In genomic region chr6:97130979-97131378, GRCm38 (mm10) we compare ENCODE assay signal across 16 mouse cellular contexts. TPM values are rescaled to one million over a fixed set of nuclear protein-coding genes. Genes with fewer than 3 reads are reported as not detected.
DNase-seq lines count a peak whose midpoint lies in the region; ATAC-seq and TF ChIP-seq lines count a peak whose summit lies in the region.
"Had no signal": no experiment of that assay in that cellular context is flagged by ENCODE, and none has a peak within 500 bp of the region (broad histone marks: within the 10 kb centered on the region; RNA-seq: fewer than 3 reads in every experiment).

No protein-coding gene starts in this region.

- no peak overlapping the region for H3K9ac ChIP-seq in kidney, postnatal 0 days (ENCODE audit: low read depth, low read length)
- H3K9ac ChIP-seq: embryonic facial prominence, embryonic 13.5 days; heart, embryonic 15.5 days had no signal

- H3K9me3 ChIP-seq in kidney, postnatal 0 days (replicated peaks; ENCODE audit: low read length): no peaks in the 10 kb centered on the region
- H3K9me3 ChIP-seq: embryonic facial prominence, embryonic 13.5 days; heart, embryonic 15.5 days had no signal

- no peak for TF ChIP-seq POLR2A in testis, adult 2 months (IDR thresholded peaks at IDR 0.05; ENCODE audit: control insufficient read depth, low read depth, low read length)

- no peaks in the 10 kb centered on the region for H3K4me1 ChIP-seq in kidney, postnatal 0 days (replicated peaks; ENCODE audit: insufficient read depth, low read length)
- no peaks in the 10 kb centered on the region for H3K4me1 ChIP-seq in testis, adult 2 months (ENCODE audit: control insufficient read depth, insufficient read depth, low read length)
- H3K4me1 ChIP-seq: embryonic facial prominence, embryonic 13.5 days; heart, embryonic 15.5 days had no signal

- H3K4me2 ChIP-seq in kidney, postnatal 0 days (ENCODE audit: low read length): no peak overlapping the region
- H3K4me2 ChIP-seq: embryonic facial prominence, embryonic 13.5 days; heart, embryonic 15.5 days had no signal

- no peak for DNase-seq in kidney, postnatal 0 days (ENCODE audit: low spot score)
- no peak for DNase-seq in kidney, adult 8-10 months
- DNase-seq in testis, postnatal 14 days (ENCODE audit: low spot score): no peak
- DNase-seq in ZHBTc4 (ENCODE audit: low read depth, low spot score): peak; percentile 72
- DNase-seq in splenic B cell, adult 2 months (ENCODE audit: low read depth, low spot score): peak; percentile 6
- DNase-seq in cerebellum, adult 9-10 months: no peak
- DNase-seq in adrenal gland, postnatal 10 days: no peak
- DNase-seq: adrenal gland, postnatal 36 days; cerebellum, adult 8-10 months; gastrocnemius, postnatal 10 days; lung, postnatal 14 days had no signal

- H3K4me3 ChIP-seq in kidney, postnatal 0 days (replicated peaks; ENCODE audit: low read depth, low read length): no peak overlapping the region
- no peak overlapping the region for H3K4me3 ChIP-seq in testis, adult 2 months (ENCODE audit: control insufficient read depth, low read depth, low read length)
- H3K4me3 ChIP-seq: embryonic facial prominence, embryonic 13.5 days; heart, embryonic 15.5 days had no signal

- no peak for ATAC-seq in kidney, postnatal 0 days (replicated peaks; ENCODE audit: low FRiP score, low read depth)
- ATAC-seq: forebrain, embryonic 14.5 days; inflammation-experienced regulatory T-cells, adult 6 months had no signal

- peaks cover 3% of the 10 kb centered on the region; the same call in 1 of the 2 replicates for H3K36me3 ChIP-seq in kidney, postnatal 0 days (ENCODE audit: insufficient read depth, low read length)
- H3K36me3 ChIP-seq in testis, adult 2 months (ENCODE audit: control insufficient read depth, insufficient read depth, low read length): no peaks in the 10 kb centered on the region
- no peaks in the 10 kb centered on the region for H3K36me3 ChIP-seq in splenic B cell, adult 2 months (ENCODE audit: control insufficient read depth, insufficient read depth, low read length, poor library complexity, severe bottlenecking)

- no peaks in the 10 kb centered on the region for H3K27me3 ChIP-seq in kidney, postnatal 0 days (ENCODE audit: insufficient read depth, low read length)
- no peaks in the 10 kb centered on the region for H3K27me3 ChIP-seq in testis, adult 2 months (ENCODE audit: control insufficient read depth, insufficient read depth, low read length)
- H3K27me3 ChIP-seq in splenic B cell, adult 2 months (ENCODE audit: control insufficient read depth, insufficient read depth, low read length, poor library complexity, severe bottlenecking): no peaks in the 10 kb centered on the region
- H3K27me3 ChIP-seq: embryonic facial prominence, embryonic 13.5 days; heart, embryonic 15.5 days had no signal

- no peak overlapping the region for H3K27ac ChIP-seq in kidney, postnatal 0 days
- H3K27ac ChIP-seq in testis, adult 2 months (ENCODE audit: control insufficient read depth, insufficient read depth, low read depth, low read length): no peak overlapping the region
- H3K27ac ChIP-seq: embryonic facial prominence, embryonic 13.5 days; heart, embryonic 15.5 days had no signal

- 84% methylated on average over 5 of the region's 5 CpGs for WGBS in kidney, postnatal 0 days

- peak; percentile 43 for TF ChIP-seq CTCF in kidney, postnatal 0 days (IDR thresholded peaks at IDR 0.05; ENCODE audit: low read depth)
- TF ChIP-seq CTCF in testis, adult 2 months (IDR thresholded peaks at IDR 0.05; ENCODE audit: control insufficient read depth, insufficient read depth, insufficient replicate concordance, low read depth, low read length): peak; percentile 25; the same call in 1 of the 2 replicates

RNA-seq across cellular contexts. Expression of gene Eogt, which starts 18.0 kb away (rescaled TPM):
- polyA plus RNA-seq in kidney, postnatal 0 days (2015; fragmentation: Nextera tagmentation; extraction: Ambion mirVana): 12.8 and 14.4 TPM in 2 replicates
- 3.4 and 4.5 TPM in 2 replicates for polyA plus RNA-seq in testis, adult 2 months (2012; rRNA removed)
- 10 to 100 TPM; 34.2 to 49.2 TPM for total RNA-seq in adrenal gland, postnatal 10 days (2021)

RNA-seq across cellular contexts. Expression of gene Tmf1, which starts 47.9 kb away (rescaled TPM):
- 48.6 and 50.7 TPM in 2 replicates for polyA plus RNA-seq in kidney, postnatal 0 days (2015; fragmentation: Nextera tagmentation; extraction: Ambion mirVana)
- 28.8 and 29.5 TPM in 2 replicates for polyA plus RNA-seq in testis, adult 2 months (2012; rRNA removed)
- 10 to 100 TPM; 37.0 to 43.5 TPM for total RNA-seq in adrenal gland, postnatal 10 days (2021)

Comparison
In these comparisons a context has a peak if more than half of its experiments do, and no peak if none do; other contexts are left out.
1. DNase-seq: peak in ZHBTc4 (single experiment) and splenic B cell, adult 2 months (single experiment); none in kidney, postnatal 0 days (single experiment), kidney, adult 8-10 months (0 of 2), testis, postnatal 14 days (single experiment), cerebellum, adult 9-10 months (single experiment) and adrenal gland, postnatal 10 days (single experiment).